Mouse (Mus musculus) embryonic facial prominence, embryonic 12.5 days (tissue): ENCODE measurements around the gene Kdm1b. TPM values are rescaled to one million over a fixed set of nuclear protein-coding genes. Genes with fewer than 3 reads are reported as not detected.

Source experiments
- ATAC-seq: fragments of 200-750 bp; cut with Nextera tagmentation; 2 replicates; pipeline ENCODE4 v1.8.0; 2017; ENCODE audit not compliant: insufficient number of reproducible peaks, insufficient read depth, low FRiP score, low TSS enrichment
- H3K27ac ChIP-seq: fragments of 300-500 bp; sonication (generic); 2 replicates; pipeline ENCODE4 v1.5.1; 2016; ENCODE audit warnings: mild to moderate bottlenecking
- H3K27me3 ChIP-seq: fragments of 300-500 bp; sonication (generic); 2 replicates; pipeline ENCODE4 v1.6.1; 2016; ENCODE audit warnings: mild to moderate bottlenecking, moderate library complexity
- H3K36me3 ChIP-seq: fragments of 300-500 bp; sonication (generic); 2 replicates; pipeline ENCODE4 v1.6.1; 2016; ENCODE audit warnings: mild to moderate bottlenecking
- H3K4me1 ChIP-seq: fragments of 300-500 bp; sonication (generic); 2 replicates; pipeline ENCODE4 v1.6.1; 2016
- H3K4me2 ChIP-seq: fragments of 300-500 bp; sonication (generic); replicated peaks from 2 replicates; pipeline ENCODE4 v1.6.1; 2016; ENCODE audit warnings: mild to moderate bottlenecking, moderate library complexity
- H3K4me3 ChIP-seq: fragments of 300-500 bp; sonication (generic); 2 replicates; pipeline ENCODE4 v1.5.1; 2016; ENCODE audit warnings: mild to moderate bottlenecking
- H3K9ac ChIP-seq: fragments of 300-500 bp; sonication (generic); 2 replicates; pipeline ENCODE4 v1.6.1; 2016; ENCODE audit warnings: mild to moderate bottlenecking, moderate library complexity
- H3K9me3 ChIP-seq: fragments of 300-500 bp; sonication (generic); 2 replicates; pipeline ENCODE4 v1.6.1; 2016; ENCODE audit warnings: mild to moderate bottlenecking, moderate library complexity
- WGBS: fragments of 180-500 bp; shearing (Covaris S2); methylation state at CpG from one replicate; pipeline ENCODE4 v1.1.7; 2016; 5-methylcytosine and 5-hydroxymethylcytosine counted together
- polyA plus RNA-seq: library from polyadenylated mRNA; unstranded; fragments of >200 nt; fragmentation: Nextera tagmentation; extraction: Ambion mirVana; gene quantifications from 2 replicates; pipeline ENCODE4 v1.2.1, GENCODE M21; 2016

Kdm1b gene
- polyA plus RNA-seq, 1 experiment from 2014 or later, result 14.8 TPM

DNA sequence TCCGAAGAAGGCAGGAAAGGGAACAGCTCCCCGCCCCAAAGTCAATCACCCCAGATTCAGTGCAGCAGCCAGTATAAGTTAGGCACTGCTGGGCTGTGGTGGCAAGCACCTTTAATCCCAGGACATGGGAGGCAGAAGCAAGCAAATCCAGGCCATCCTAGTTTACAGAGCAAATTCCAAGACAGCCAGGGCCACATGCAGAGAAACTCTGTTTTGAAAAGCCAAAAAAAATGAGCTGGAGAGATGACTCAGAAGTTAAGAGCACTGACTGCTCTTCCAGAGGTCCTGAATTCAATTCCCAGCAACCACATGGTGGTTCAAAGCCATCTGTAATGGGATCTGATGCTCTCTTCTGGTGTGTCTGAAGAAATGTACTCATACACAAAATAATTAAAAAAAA is 50.5 kb downstream of the Kdm1b start:
- no peak for ATAC-seq
- 88% methylated on average over 2 of the region's 2 CpGs for WGBS
- H3K36me3 ChIP-seq, result peaks cover 49% of the 10 kb centered on the region

GRCm38 (mm10) chr13:47096591-47096990 is 53.3 kb downstream of the Kdm1b start:
- H3K4me3 ChIP-seq, result no peak overlapping the region
- no peak overlapping the region for H3K4me2 ChIP-seq
- H3K9me3 ChIP-seq, result no peaks in the 10 kb centered on the region
- peaks cover 56% of the 10 kb centered on the region for H3K36me3 ChIP-seq
- WGBS, result 80% methylated on average over 2 of the region's 2 CpGs
- H3K27me3 ChIP-seq, result no peaks in the 10 kb centered on the region
- H3K27ac ChIP-seq, result no peak overlapping the region
- H3K9ac ChIP-seq, result no peak overlapping the region
- no peaks in the 10 kb centered on the region for H3K4me1 ChIP-seq
- ATAC-seq, result no peak

More for the DNA sequence above, 50.5 kb downstream of the Kdm1b start:
- H3K9me3 ChIP-seq, result no peaks in the 10 kb centered on the region
- H3K4me2 ChIP-seq, result no peak overlapping the region
- no peaks in the 10 kb centered on the region for H3K27me3 ChIP-seq
- no peaks in the 10 kb centered on the region for H3K4me1 ChIP-seq
- H3K4me3 ChIP-seq, result no peak overlapping the region
- no peak overlapping the region for H3K27ac ChIP-seq
- no peak overlapping the region for H3K9ac ChIP-seq

GRCm38 (mm10) chr13:47099265-47099664 is 56.0 kb downstream of the Kdm1b start:
- peaks cover 14% of the 10 kb centered on the region for H3K4me1 ChIP-seq
- WGBS, result 83% methylated on average over 7 of the region's 7 CpGs
- H3K9ac ChIP-seq, result no peak overlapping the region
- H3K9me3 ChIP-seq, result no peaks in the 10 kb centered on the region
- no peaks in the 10 kb centered on the region for H3K27me3 ChIP-seq
- H3K4me2 ChIP-seq, result no peak overlapping the region
- H3K36me3 ChIP-seq, result peaks cover 46% of the 10 kb centered on the region
- ATAC-seq, result no peak
- H3K27ac ChIP-seq, result no peak overlapping the region
- H3K4me3 ChIP-seq, result no peak overlapping the region

GRCm38 (mm10) chr13:47100587-47100986 is 57.3 kb downstream of the Kdm1b start:
- H3K4me2 ChIP-seq, result no peak overlapping the region
- WGBS, result 87% methylated on average over 2 of the region's 2 CpGs
- H3K4me1 ChIP-seq, result peaks cover 16% of the 10 kb centered on the region
- peaks cover 35% of the 10 kb centered on the region for H3K36me3 ChIP-seq
- H3K9ac ChIP-seq, result no peak overlapping the region
- H3K27me3 ChIP-seq, result no peaks in the 10 kb centered on the region
- H3K27ac ChIP-seq, result no peak overlapping the region
- ATAC-seq, result no peak
- H3K9me3 ChIP-seq, result no peaks in the 10 kb centered on the region
- H3K4me3 ChIP-seq, result no peak overlapping the region

DNA sequence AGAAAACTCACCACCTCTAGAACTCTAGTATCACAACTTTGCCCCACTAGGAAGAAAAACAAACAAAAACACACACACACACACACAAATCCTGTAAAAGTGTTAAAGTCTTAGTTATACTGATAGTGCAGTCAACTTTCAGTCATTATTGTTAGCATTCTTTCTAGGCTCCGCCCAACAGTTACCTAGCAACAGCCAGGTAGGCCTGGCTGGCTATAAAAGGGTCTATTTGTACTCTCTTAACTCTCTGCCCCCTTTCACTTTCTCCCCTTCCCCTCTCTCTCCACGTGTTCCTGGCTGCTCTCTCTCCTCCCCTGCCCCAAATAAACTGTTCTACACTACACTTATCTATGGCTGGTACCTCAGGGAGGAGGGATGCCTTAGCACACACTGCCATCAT is 60.8 kb downstream of the Kdm1b start:
- 31% methylated on average over 2 of the region's 2 CpGs for WGBS
- Histone ChIP-seq H3K4me3 (peak overlapping the region; percentile 96), H3K27me3 (no peaks in the 10 kb centered on the region), H3K27ac (no peak overlapping the region), H3K9ac (peak overlapping the region; percentile 28), H3K9me3 (no peaks in the 10 kb centered on the region), H3K4me1 (peaks cover 22% of the 10 kb centered on the region), H3K36me3 (peaks cover 17% of the 10 kb centered on the region), H3K4me2 (peak overlapping the region; percentile 71)
- ATAC-seq, result no peak

- H3K27ac ChIP-seq, result peak overlapping the region; percentile 100
- peaks cover 22% of the 10 kb centered on the region for H3K4me1 ChIP-seq
- peak overlapping the region; percentile 96 for H3K4me3 ChIP-seq
- H3K9ac ChIP-seq, result peak overlapping the region; percentile 98
- H3K27me3 ChIP-seq, result no peaks in the 10 kb centered on the region
- no peaks in the 10 kb centered on the region for H3K9me3 ChIP-seq
- no peak for ATAC-seq
- WGBS, result under 1% methylated on average over 25 of the region's 25 CpGs
- H3K4me2 ChIP-seq, result peak overlapping the region; percentile 71
- peaks cover 12% of the 10 kb centered on the region for H3K36me3 ChIP-seq
These were observed 61.7 kb downstream of the Kdm1b start for GRCm38 (mm10) chr13:47104856-47105541.

DNA sequence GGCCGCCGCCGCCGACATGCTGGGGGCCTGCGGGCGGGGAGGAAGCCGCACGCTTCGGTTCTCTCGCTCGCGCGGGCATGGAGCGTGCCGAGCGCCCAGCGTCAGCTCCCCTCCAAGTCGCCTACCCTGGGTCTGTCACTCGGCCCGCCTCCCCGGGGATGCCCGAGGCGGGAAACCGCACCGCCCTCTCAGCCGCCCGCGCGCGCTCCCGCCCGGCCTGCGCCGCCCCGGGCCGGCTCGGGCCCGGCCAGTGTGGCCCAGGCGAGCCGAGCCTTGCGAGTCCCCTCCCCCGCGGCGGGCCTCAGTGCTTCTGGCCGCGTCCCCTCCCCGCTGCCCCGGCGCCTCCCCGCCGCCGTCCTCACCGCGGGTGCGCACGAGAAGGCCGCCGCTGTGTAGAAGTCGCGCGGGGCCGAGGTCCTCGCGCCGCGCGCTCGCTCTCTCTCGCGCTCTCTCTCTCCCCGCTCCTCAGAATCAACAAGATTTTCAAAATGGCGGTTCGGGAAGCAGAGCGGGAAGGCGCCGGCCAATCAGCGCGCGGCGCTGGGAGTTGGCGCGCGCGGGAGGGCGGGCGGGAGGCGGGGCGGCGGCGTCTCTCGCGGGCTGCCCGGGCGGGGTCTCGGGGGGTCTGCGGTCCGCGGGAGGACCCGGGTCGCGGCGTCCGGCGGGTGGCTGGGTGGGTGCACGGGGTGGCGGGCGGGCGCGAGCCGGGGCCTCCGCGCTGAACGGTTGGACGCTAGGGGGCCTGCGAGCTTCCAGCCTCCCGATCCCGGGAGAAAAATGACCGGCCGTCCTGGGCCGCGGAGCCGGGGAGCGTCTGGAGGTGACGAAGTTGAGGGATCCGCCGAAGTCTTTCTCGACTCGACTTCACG is 62.6 kb downstream of the Kdm1b start, which contains the start of gene Dek:
TSS of gene Dek (minus strand) at position 491 of the 869 bp plus-strand sequence.
- Histone ChIP-seq H3K9me3 (no peaks in the 10 kb centered on the region), H3K4me1 (peaks cover 22% of the 10 kb centered on the region), H3K36me3 (peaks cover 5% of the 10 kb centered on the region; the same call in 1 of the 2 replicates), H3K4me2 (peak within 1 kb of the TSS; percentile 71), H3K27ac (peak within 1 kb of the TSS; percentile 100), H3K27me3 (no peaks in the 10 kb centered on the region), H3K9ac (peak within 1 kb of the TSS; percentile 98), H3K4me3 (peak within 1 kb of the TSS; percentile 96)
- under 1% methylated on average over 113 of the region's 129 CpGs for WGBS
- ATAC-seq, result peak; percentile 94

DNA sequence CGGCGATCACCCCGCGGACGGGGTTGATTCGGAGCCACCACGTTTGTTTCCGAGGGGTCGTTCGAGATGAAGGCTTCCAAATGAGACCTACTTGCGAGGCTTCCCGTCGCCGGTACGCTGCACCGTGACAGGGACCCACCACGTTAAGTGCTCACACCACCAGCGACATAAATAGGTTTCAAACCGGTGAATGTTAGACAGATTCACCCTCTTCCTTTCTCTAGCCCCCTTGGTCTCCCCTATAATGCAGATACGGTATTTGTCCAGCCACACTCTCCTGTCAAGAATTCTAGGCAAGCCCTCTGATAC is 63.2 kb downstream of the Kdm1b start:
- peak overlapping the region; percentile 96 for H3K4me3 ChIP-seq
- H3K9me3 ChIP-seq, result no peaks in the 10 kb centered on the region
- peaks cover 22% of the 10 kb centered on the region for H3K4me1 ChIP-seq
- H3K4me2 ChIP-seq, result peak overlapping the region; percentile 71
- no peaks in the 10 kb centered on the region for H3K27me3 ChIP-seq
- peak overlapping the region; percentile 98 for H3K9ac ChIP-seq
- H3K36me3 ChIP-seq, result no peaks in the 10 kb centered on the region
- peak overlapping the region; percentile 100 for H3K27ac ChIP-seq
- WGBS, result under 1% methylated on average over 20 of the region's 20 CpGs
- no peak for ATAC-seq

GRCm38 (mm10) chr13:47109239-47109638 is 65.9 kb downstream of the Kdm1b start:
- H3K9ac ChIP-seq, result no peak overlapping the region
- no peak overlapping the region for H3K4me3 ChIP-seq
- H3K4me1 ChIP-seq, result peaks cover 8% of the 10 kb centered on the region
- no peak for ATAC-seq
- H3K27me3 ChIP-seq, result no peaks in the 10 kb centered on the region
- no peak overlapping the region for H3K27ac ChIP-seq
- H3K4me2 ChIP-seq, result no peak overlapping the region
- no peaks in the 10 kb centered on the region for H3K36me3 ChIP-seq
- no peaks in the 10 kb centered on the region for H3K9me3 ChIP-seq
- WGBS, result 69% methylated on average over 2 of the region's 2 CpGs

GRCm38 (mm10) chr13:47111185-47111584 is 67.9 kb downstream of the Kdm1b start:
- H3K36me3 ChIP-seq, result no peaks in the 10 kb centered on the region
- H3K4me1 ChIP-seq, result peaks cover 6% of the 10 kb centered on the region; the same call in 1 of the 2 replicates
- no peak for ATAC-seq
- H3K27ac ChIP-seq, result no peak overlapping the region
- no peaks in the 10 kb centered on the region for H3K27me3 ChIP-seq
- WGBS, result 70% methylated on average over 3 of the region's 3 CpGs
- no peak overlapping the region for H3K9ac ChIP-seq
- H3K9me3 ChIP-seq, result no peaks in the 10 kb centered on the region
- H3K4me3 ChIP-seq, result no peak overlapping the region
- no peak overlapping the region for H3K4me2 ChIP-seq

GRCm38 (mm10) chr13:47112056-47112455 is 68.8 kb downstream of the Kdm1b start:
- H3K4me2 ChIP-seq, result no peak overlapping the region
- H3K4me3 ChIP-seq, result no peak overlapping the region
- no peaks in the 10 kb centered on the region for H3K9me3 ChIP-seq
- no peaks in the 10 kb centered on the region for H3K27me3 ChIP-seq
- WGBS, result 80% methylated on average over 3 of the region's 3 CpGs
- no peak overlapping the region for H3K27ac ChIP-seq
- ATAC-seq, result no peak
- H3K4me1 ChIP-seq, result peaks cover 4% of the 10 kb centered on the region; the same call in 1 of the 2 replicates
- no peaks in the 10 kb centered on the region for H3K36me3 ChIP-seq
- H3K9ac ChIP-seq, result no peak overlapping the region

DNA sequence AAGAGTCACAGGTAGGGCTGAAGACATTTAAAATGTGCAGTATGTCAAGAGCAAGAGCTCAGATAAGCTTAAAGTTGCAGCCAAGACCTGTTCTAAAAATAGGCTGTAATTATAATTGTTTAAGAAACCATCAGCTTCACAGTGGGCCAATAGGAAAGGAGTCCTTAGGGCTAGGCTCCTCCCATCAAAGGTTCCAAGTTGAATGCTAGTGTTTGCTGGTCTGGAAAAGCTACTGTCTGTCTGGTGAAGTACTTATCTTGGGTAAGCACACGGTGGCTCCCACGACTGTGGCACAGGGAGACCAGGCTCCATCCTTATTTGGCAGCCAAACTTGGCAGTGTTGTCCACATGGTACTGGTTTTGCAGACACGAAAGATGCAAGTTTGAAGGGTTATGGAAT is 69.6 kb downstream of the Kdm1b start:
- 76% methylated on average over 3 of the region's 3 CpGs for WGBS
- no peaks in the 10 kb centered on the region for H3K9me3 ChIP-seq
- H3K27me3 ChIP-seq, result no peaks in the 10 kb centered on the region
- H3K4me2 ChIP-seq, result no peak overlapping the region
- H3K4me1 ChIP-seq, result no peaks in the 10 kb centered on the region
- H3K4me3 ChIP-seq, result no peak overlapping the region
- no peak overlapping the region for H3K27ac ChIP-seq
- no peak overlapping the region for H3K9ac ChIP-seq
- no peak for ATAC-seq
- no peaks in the 10 kb centered on the region for H3K36me3 ChIP-seq
